Mouse (Mus musculus) stomach, embryonic 15.5 days (tissue): ENCODE results near the gene 1700016D06Rik. TPM values are rescaled to one million over a fixed set of nuclear protein-coding genes. Genes with fewer than 3 reads are reported as not detected.
A peak's percentile ranks its signal among the peaks of the same experiment; 100 is the strongest.

Experiments
- ATAC-seq: fragments of 200-750 bp; cut with Nextera tagmentation; 2 replicates; pipeline ENCODE4 v1.8.0; 2017; ENCODE audit warnings: low read depth, moderate number of reproducible peaks, moderate TSS enrichment; ENCODE audit not compliant: insufficient read depth, low FRiP score
- H3K27ac ChIP-seq: fragments of 300-500 bp; sonication (generic); 2 replicates; pipeline ENCODE4 v1.5.1; 2015; ENCODE audit warnings: mild to moderate bottlenecking, inconsistent platforms
- H3K27me3 ChIP-seq: fragments of 300-500 bp; sonication (generic); replicated peaks from 2 replicates; pipeline ENCODE4 v1.6.1; 2015; ENCODE audit warnings: inconsistent platforms
- H3K36me3 ChIP-seq: fragments of 300-500 bp; sonication (generic); 2 replicates; pipeline ENCODE4 v1.6.1; 2015; ENCODE audit warnings: inconsistent platforms
- H3K4me1 ChIP-seq: fragments of 300-500 bp; sonication (generic); 2 replicates; pipeline ENCODE4 v1.6.1; 2015; ENCODE audit warnings: inconsistent platforms
- H3K4me2 ChIP-seq: fragments of 300-500 bp; sonication (generic); 2 replicates; pipeline ENCODE4 v1.6.1; 2015; ENCODE audit warnings: mild to moderate bottlenecking, inconsistent platforms
- H3K4me3 ChIP-seq: fragments of 300-500 bp; sonication (generic); replicated peaks from 2 replicates; pipeline ENCODE4 v1.5.1; 2015; ENCODE audit warnings: inconsistent platforms
- H3K9ac ChIP-seq: fragments of 300-500 bp; sonication (generic); 2 replicates; pipeline ENCODE4 v1.6.1; 2015; ENCODE audit warnings: inconsistent platforms
- H3K9me3 ChIP-seq: fragments of 300-500 bp; sonication (generic); 2 replicates; pipeline ENCODE4 v1.6.1; 2016; ENCODE audit warnings: inconsistent platforms
- WGBS: fragments of 180-500 bp; shearing (Covaris S2); methylation state at CpG from one replicate; pipeline ENCODE4 v1.1.7; 2015; 5-methylcytosine and 5-hydroxymethylcytosine counted together
- polyA plus RNA-seq: library from polyadenylated mRNA; unstranded; fragments of >200 nt; fragmentation: Nextera tagmentation; extraction: Ambion mirVana; gene quantifications from 2 replicates; pipeline ENCODE4 v1.2.1, GENCODE M21; 2015

The 1700016D06Rik gene
- polyA plus RNA-seq, 1 experiment from 2014 or later, result not detected

DNA sequence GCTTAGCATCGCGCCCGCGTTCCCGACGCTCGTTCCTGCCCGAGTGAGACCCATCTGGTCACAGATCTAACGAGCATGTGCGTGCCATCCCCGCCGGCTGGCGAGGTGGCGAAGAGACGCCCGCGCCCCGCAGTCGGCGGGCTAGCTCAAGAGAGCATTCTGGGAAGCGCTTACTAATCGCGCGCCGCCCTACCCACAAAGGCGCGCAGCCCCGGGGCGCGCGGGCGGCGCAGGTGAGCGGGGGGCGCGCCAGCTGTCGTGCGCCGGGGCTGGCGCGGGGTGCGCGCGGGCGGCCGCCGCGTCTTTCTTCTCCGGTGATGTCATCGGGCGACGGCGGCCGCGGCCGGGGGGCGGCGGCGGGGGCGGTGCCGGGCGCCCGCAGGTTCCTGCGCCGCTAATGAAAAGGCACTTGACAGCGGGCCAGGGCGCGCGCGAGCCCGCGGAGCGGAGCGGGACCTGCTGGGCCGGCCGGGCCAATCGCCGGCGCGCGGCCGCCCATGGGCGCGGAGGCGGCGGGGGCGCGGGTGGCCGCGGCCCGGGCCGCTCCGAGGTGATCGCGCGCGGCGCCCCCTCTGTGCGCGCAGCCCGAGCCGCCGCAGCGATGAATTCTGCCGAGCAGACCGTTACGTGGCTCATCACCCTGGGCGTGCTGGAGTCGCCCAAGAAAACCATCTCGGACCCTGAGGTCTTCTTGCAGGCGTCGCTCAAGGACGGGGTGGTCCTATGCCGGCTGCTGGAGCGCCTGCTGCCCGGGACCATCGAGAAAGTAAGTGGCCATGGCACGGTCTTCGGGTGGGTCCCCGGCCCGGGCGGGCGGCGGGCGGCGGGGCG lies 27.0 kb upstream of the 1700016D06Rik start, which contains the start of gene Arhgef7:
Arhgef7 (plus strand) TSS at position 71 of the 831 bp plus-strand sequence.
- Histone ChIP-seq H3K4me1 (peaks cover 5% of the 10 kb centered on the region; the same call in 1 of the 2 replicates), H3K36me3 (no peaks in the 10 kb centered on the region), H3K9ac (peak within 1 kb of the TSS; percentile 25; the same call in 1 of the 2 replicates), H3K27me3 (peaks cover 59% of the 10 kb centered on the region), H3K27ac (peak within 1 kb of the TSS; percentile 11; the same call in 1 of the 2 replicates), H3K4me2 (peak within 1 kb of the TSS; percentile 97), H3K4me3 (peak within 1 kb of the TSS; percentile 54), H3K9me3 (no peaks in the 10 kb centered on the region)
- peak; percentile 44; the same call in 1 of the 2 replicates for ATAC-seq
- WGBS, result under 1% methylated on average over 82 of the region's 127 CpGs

DNA sequence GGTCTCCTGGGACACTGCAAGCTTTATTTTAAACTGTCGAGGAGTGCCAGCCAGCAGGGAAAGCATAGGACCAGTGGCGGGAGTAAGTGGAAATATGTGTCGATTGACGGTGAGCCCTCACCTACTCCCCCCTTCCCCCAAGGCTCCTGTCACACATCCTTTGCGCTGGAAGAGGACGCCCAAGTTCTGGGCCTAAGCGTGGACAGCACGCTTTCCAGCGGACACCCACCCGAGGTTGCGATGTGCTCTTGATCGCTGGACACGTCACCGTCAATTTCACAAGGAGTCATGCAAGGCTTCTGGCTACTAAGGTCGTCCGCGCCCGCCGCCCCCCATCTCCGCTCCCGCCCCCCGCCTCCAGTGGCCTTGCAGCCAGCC lies 26.4 kb upstream of the 1700016D06Rik start:
- Histone ChIP-seq H3K27me3 (peaks cover 60% of the 10 kb centered on the region), H3K4me3 (peak overlapping the region; percentile 54), H3K9me3 (no peaks in the 10 kb centered on the region), H3K9ac (peak overlapping the region; percentile 23; the same call in 1 of the 2 replicates), H3K36me3 (no peaks in the 10 kb centered on the region), H3K27ac (no peak overlapping the region), H3K4me1 (peaks cover 5% of the 10 kb centered on the region; the same call in 1 of the 2 replicates), H3K4me2 (peak overlapping the region; percentile 97)
- no peak for ATAC-seq
- under 1% methylated on average over 22 of the region's 22 CpGs for WGBS

- 56% methylated on average over 4 of the region's 4 CpGs for WGBS
- Histone ChIP-seq H3K4me3 (no peak overlapping the region), H3K9ac (no peak overlapping the region), H3K27me3 (0 out of 2 replicates have a peak, but pooled peaks cover 6% of the 10 kb centered on the region), H3K27ac (no peak overlapping the region), H3K9me3 (no peaks in the 10 kb centered on the region), H3K36me3 (no peaks in the 10 kb centered on the region), H3K4me1 (no peaks in the 10 kb centered on the region), H3K4me2 (no peak overlapping the region)
- no peak for ATAC-seq
Measured at GRCm38 (mm10) chr8:11717194-11717593, 16.3 kb upstream of the 1700016D06Rik start.

DNA sequence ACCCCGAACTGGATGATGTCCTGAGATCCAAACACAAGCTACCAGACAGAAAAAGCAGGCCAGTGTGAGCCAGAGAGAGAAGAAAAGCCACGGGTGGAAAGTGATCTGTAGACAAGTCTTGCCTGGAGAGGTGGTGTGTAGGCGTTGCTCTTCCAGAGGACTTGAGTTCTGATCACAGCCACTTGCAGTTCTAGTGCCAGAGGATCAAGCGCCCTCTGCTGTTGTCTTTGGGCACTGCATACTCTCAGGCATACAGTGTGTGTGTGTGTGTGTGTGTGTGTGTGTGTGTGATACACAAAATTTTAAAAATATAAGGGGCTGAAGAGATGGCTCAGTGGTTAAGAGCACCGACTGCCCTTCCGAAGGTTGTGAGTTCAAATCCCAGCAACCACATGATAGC lies 11.4 kb upstream of the 1700016D06Rik start:
- no peak overlapping the region for H3K4me3 ChIP-seq
- no peak overlapping the region for H3K27ac ChIP-seq
- no peaks in the 10 kb centered on the region for H3K4me1 ChIP-seq
- no peak overlapping the region for H3K9ac ChIP-seq
- no peaks in the 10 kb centered on the region for H3K27me3 ChIP-seq
- 81% methylated on average over 6 of the region's 6 CpGs for WGBS
- no peak overlapping the region for H3K4me2 ChIP-seq
- no peak for ATAC-seq
- no peaks in the 10 kb centered on the region for H3K9me3 ChIP-seq
- no peaks in the 10 kb centered on the region for H3K36me3 ChIP-seq

DNA sequence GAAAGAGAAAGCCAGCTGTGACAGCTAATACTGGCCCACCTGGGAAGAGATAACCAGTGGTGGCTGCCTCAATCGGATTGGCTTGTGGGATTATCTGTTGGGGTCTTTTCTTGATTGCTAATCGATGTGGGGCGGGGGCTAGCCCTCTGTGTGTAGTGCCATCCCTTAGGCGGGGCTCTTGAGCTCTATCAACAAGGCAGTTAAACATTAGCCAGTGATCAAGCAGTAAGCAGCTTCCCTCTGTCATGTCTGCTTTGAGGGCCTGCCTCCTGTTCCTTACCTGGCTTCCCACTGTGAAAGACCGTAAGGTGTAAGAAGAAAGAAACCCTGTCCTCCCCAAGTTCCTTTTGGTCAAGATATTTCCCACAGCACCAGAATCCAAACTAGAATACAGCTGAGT lies 9.6 kb upstream of the 1700016D06Rik start:
- Histone ChIP-seq H3K9me3 (no peaks in the 10 kb centered on the region), H3K36me3 (no peaks in the 10 kb centered on the region), H3K9ac (no peak overlapping the region), H3K4me2 (no peak overlapping the region), H3K4me1 (no peaks in the 10 kb centered on the region), H3K27ac (no peak overlapping the region), H3K27me3 (no peaks in the 10 kb centered on the region), H3K4me3 (no peak overlapping the region)
- 50% methylated on average over 5 of the region's 5 CpGs for WGBS
- peak; percentile 57; the same call in 1 of the 2 replicates for ATAC-seq

DNA sequence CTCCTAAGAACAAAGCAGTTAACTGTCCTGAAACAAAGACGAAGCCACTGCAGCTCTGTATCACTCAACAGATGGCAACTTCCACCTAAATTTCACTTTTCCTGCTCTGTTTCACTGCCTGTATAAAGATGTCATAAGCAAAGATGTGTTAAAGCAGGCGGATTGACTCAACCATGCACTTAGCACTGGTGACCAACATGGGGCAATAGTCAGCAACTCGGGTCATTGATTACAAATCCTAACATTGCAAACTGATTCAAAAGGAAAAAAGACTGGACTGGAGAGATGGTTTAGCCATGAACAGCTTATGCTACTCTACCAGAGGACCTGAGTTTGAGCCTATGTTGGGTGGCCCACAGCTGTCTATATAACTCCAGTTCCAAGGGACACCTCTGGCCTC lies 8.7 kb upstream of the 1700016D06Rik start:
- Histone ChIP-seq H3K27ac (no peak overlapping the region), H3K4me2 (no peak overlapping the region), H3K9ac (no peak overlapping the region), H3K4me3 (no peak overlapping the region), H3K9me3 (no peaks in the 10 kb centered on the region), H3K27me3 (no peaks in the 10 kb centered on the region), H3K4me1 (no peaks in the 10 kb centered on the region), H3K36me3 (no peaks in the 10 kb centered on the region)
- no peak for ATAC-seq
- 78% methylated on average over 3 of the region's 3 CpGs for WGBS

DNA sequence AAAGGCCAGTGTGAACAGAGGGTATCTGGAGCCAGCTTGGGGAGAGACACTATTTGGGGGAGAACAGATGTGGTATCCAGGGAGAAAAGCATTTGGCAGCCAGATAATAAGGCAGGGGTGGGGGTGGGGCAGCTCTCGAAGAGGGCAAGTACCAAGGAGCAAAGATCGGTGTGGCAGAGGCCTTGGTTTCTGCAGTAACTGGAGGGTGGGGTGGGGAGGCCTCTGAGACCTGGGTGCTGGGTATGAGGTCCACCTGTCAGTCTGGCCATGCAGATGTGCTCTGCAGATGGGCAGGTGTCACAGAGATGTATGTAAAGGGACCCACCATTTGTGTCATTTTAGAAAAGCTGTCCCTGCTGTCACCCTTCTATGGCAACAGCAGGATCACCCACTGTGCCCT lies 8.0 kb upstream of the 1700016D06Rik start:
- 45% methylated on average over 2 of the region's 2 CpGs for WGBS
- no peak overlapping the region for H3K9ac ChIP-seq
- H3K36me3 ChIP-seq, result no peaks in the 10 kb centered on the region
- H3K4me1 ChIP-seq, result no peaks in the 10 kb centered on the region
- no peak for ATAC-seq
- no peak overlapping the region for H3K27ac ChIP-seq
- no peaks in the 10 kb centered on the region for H3K27me3 ChIP-seq
- H3K4me3 ChIP-seq, result no peak overlapping the region
- no peaks in the 10 kb centered on the region for H3K9me3 ChIP-seq
- no peak overlapping the region for H3K4me2 ChIP-seq

DNA sequence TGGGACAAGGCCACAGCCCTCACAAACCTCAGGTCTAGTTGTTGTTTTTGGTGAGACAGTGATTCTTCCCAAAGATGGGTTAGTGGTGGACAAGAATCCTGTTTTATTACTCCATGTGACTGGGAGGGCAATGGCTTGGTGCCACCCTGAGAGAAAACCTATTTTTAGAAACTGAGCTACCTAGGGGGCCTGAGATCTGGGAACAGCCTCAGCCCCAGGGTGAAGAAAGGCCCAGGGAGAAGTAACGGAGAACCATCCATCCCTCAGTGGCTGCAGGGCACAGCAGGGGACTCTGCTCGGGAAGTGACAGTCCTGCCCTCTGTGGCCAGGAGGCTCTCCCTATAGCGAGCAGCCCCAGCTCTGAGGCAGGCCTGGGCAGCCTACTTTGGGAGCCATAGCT lies 6.8 kb upstream of the 1700016D06Rik start:
- WGBS, result 27% methylated on average over 3 of the region's 3 CpGs
- Histone ChIP-seq H3K27ac (no peak overlapping the region), H3K9ac (no peak overlapping the region), H3K4me1 (no peaks in the 10 kb centered on the region), H3K9me3 (no peaks in the 10 kb centered on the region), H3K27me3 (no peaks in the 10 kb centered on the region), H3K4me2 (no peak overlapping the region), H3K36me3 (no peaks in the 10 kb centered on the region), H3K4me3 (no peak overlapping the region)
- no peak for ATAC-seq

DNA sequence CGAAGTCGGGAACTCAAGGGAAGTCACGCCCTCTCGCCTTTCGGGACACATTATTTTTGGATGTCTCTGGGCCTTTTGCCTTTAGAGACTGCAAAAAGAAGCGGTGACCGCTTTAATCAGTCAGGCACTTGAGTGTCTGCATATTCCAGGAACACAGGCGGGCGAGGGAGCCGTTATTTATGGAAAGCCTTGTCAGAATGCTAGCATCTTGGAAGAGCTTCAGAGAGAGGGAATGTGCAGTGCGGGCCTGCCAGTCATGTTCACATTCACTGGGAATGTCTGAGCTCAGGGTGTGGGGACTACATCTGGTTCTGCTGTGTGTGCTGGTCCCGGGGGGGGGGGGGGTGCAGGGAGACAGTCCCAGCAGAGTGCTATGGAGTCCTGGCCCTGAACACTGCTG lies 5.0 kb upstream of the 1700016D06Rik start:
- 72% methylated on average over 12 of the region's 12 CpGs for WGBS
- H3K9me3 ChIP-seq, result no peaks in the 10 kb centered on the region
- no peak for ATAC-seq
- no peak overlapping the region for H3K4me2 ChIP-seq
- H3K36me3 ChIP-seq, result no peaks in the 10 kb centered on the region
- H3K27ac ChIP-seq, result no peak overlapping the region
- no peaks in the 10 kb centered on the region for H3K4me1 ChIP-seq
- no peak overlapping the region for H3K9ac ChIP-seq
- H3K27me3 ChIP-seq, result no peaks in the 10 kb centered on the region
- H3K4me3 ChIP-seq, result no peak overlapping the region

- H3K36me3 ChIP-seq, result no peaks in the 10 kb centered on the region
- H3K4me3 ChIP-seq, result no peak overlapping the region
- ATAC-seq, result no peak
- H3K9me3 ChIP-seq, result no peaks in the 10 kb centered on the region
- WGBS, result 59% methylated on average over 6 of the region's 6 CpGs
- no peaks in the 10 kb centered on the region for H3K27me3 ChIP-seq
- H3K27ac ChIP-seq, result no peak overlapping the region
- H3K9ac ChIP-seq, result no peak overlapping the region
- peaks cover 2% of the 10 kb centered on the region; the same call in 1 of the 2 replicates for H3K4me1 ChIP-seq
- H3K4me2 ChIP-seq, result no peak overlapping the region
Measured at GRCm38 (mm10) chr8:11704716-11705420, 4.0 kb upstream of the 1700016D06Rik start.

- H3K4me3 ChIP-seq, result no peak overlapping the region
- ATAC-seq, result no peak
- peaks cover 2% of the 10 kb centered on the region; the same call in 1 of the 2 replicates for H3K4me1 ChIP-seq
- no peak overlapping the region for H3K27ac ChIP-seq
- H3K9me3 ChIP-seq, result no peaks in the 10 kb centered on the region
- H3K9ac ChIP-seq, result no peak overlapping the region
- 76% methylated on average over 5 of the region's 5 CpGs for WGBS
- H3K4me2 ChIP-seq, result no peak overlapping the region
- no peaks in the 10 kb centered on the region for H3K27me3 ChIP-seq
- H3K36me3 ChIP-seq, result no peaks in the 10 kb centered on the region
Measured at GRCm38 (mm10) chr8:11703789-11704188, 2.9 kb upstream of the 1700016D06Rik start.

GRCm38 (mm10) chr8:11701428-11701827 lies 565 bp upstream of the 1700016D06Rik start:
- no peaks in the 10 kb centered on the region for H3K27me3 ChIP-seq
- no peak overlapping the region for H3K4me3 ChIP-seq
- H3K9ac ChIP-seq, result no peak overlapping the region
- H3K27ac ChIP-seq, result no peak overlapping the region
- WGBS, result 80% methylated on average over 6 of the region's 6 CpGs
- no peaks in the 10 kb centered on the region for H3K36me3 ChIP-seq
- no peak for ATAC-seq
- H3K4me2 ChIP-seq, result no peak overlapping the region
- H3K4me1 ChIP-seq, result peaks cover 2% of the 10 kb centered on the region; the same call in 1 of the 2 replicates
- no peaks in the 10 kb centered on the region for H3K9me3 ChIP-seq
